Mouse (Mus musculus) CD4-positive, CD25-positive, alpha-beta regulatory T cell, adult 2 months (primary cell): ENCODE data around the gene Ccdc180.

Experiments
- DNase-seq: peaks from one replicate; pipeline ENCODE4 v3.0.0-alpha.2; 2012; ENCODE audit warnings: low read depth, low spot score

Ccdc180 gene

DNA sequence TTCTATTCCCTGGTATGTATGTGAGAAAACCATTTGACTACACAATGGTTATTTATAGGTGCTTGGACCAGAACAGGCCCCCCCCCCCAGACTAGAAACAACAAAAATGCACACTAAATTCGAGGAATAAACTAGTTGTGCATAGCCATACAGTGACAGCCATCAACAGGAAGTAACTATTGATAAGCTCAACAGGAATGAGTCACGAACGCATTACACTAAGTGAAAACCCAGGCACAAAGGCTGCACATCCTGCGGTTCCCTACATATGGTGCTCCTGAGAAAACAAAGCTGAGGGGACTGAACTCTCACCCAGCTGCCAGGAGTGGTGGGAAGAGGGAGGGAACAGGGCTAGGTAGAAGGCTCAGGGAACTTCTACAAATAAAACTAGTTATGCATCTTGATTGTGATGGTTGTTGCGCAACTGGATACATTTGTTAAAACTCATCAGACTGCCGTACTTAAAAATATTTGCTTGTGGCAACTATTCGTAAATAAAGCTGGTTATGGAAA is 80.0 kb downstream of the Ccdc180 start:
- no peak for DNase-seq

DNA sequence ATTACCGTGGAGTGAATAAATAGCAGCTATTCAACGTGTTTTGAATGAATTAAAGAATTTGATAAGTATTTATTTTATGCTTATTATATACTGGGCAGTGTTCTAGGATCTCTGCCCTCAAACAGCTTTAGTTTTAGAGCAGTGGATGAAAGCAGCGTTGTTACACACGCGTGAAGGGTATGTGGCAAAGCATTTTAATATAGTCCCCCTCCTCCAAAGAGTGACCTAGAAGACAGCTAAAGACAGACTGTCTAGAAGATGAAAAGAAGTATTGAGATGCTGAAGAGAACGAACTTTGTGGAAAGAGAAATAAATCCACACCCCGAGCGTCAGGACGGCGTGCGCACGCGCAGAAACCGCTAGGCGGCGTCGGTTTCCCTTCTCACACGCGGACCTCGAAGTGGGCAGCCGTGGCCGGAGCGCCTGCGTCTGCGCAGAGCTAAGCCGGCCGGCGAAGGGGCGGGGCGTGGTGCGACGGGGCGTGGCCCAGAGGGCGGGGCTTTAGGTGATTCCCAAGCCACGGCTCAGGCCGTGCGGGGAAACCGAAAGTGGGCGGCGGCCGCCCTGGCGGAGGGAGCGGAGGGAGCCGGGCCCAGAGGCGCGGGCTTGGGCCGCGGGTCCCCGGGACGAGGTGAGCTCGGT is 81.8 kb downstream of the Ccdc180 start:
- peak; percentile 86 for DNase-seq

DNA sequence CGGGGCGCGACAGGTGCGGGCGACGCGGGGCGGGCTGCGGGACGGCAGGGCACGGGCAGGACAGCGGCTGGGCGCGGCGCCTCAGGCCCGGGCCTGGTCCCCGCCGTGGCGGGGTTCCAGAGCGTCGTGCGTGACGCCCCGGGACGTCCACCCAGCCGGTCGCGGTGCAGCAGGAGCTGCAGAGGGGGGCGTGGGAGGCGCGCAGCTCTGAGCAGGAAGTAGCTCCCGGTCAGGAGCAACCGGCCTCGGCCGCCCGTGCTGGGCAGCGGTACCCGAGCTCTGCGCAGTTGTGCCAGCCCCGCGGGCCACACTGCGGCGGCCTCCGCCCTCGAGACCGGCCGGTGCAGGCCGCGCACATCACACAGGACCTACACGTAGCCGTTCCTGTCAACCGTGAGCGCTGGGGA is 82.3 kb downstream of the Ccdc180 start:
- peak; percentile 54 for DNase-seq

DNA sequence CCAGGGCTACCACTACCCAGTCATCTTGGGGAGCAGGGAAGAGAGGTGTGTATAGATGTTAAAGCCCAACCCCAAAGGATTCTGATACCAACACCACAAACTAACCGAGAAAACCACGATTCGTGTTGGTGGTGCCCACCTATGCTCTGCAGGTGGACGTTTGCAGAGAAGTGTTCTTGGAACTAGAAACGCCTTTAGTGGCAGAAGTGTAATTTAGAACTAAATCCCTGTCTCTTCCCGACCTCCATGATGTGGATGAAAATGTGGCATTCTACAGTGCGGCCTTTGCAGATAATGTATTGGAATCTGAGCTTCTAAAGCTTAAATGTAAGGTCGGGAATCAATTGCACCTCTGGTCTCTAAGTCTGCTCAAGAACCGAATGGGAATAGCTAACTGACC is 82.8 kb downstream of the Ccdc180 start:
- DNase-seq = no peak

DNA sequence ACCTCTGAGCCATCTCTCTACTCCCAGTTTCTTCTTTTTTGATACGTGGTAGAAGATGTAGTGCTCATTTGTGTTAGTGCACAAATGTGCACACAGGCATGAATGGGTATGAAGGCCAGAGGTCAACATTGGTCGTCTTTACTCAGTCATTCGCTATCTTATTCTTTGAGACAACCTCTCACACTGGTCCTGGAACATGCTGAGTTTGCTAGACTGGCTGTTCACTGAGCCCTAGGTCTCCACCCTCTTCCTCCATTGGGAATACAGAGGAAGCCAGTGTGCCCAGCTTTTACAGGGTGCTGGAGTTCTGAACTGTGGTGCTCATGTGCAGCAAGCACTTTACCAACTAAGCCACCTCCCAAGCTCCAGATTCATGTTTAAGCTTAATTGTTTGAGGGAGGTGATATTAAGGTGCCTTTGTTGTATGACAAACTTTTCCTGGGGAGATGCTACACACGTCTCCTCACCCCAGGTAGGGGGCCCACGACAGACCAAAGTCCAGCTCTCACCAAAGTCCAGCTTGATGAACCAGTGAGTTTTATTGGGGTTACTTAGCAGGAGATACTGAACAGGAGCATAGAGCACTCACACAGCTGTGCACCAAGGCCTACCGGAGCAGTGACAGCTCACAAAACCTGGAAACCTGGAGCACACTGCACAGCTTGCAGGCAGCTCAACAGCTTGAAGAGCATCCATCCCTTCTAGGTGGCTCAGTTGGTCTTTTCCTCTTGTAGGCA is 87.0 kb downstream of the Ccdc180 start:
- no peak for DNase-seq

DNA sequence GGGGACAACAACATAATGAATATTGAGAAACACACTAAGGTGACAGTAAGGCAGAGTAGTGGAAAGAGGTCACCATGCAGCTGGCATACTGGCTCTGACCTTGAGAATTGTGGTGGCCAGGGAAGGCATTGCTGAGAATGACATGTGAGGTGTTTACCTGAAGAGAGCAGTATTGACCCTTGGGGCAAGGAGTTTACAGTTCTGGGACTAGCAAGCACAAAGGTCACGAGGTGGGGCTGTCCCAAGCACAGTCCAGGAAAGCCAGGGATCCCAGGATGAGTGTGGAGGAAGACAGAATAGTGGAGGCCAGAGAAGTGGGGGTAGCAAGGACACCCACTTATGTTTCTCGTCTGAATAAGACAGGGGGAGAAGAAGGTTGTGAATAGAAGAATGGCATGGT is 89.8 kb downstream of the Ccdc180 start:
- no peak for DNase-seq

DNA sequence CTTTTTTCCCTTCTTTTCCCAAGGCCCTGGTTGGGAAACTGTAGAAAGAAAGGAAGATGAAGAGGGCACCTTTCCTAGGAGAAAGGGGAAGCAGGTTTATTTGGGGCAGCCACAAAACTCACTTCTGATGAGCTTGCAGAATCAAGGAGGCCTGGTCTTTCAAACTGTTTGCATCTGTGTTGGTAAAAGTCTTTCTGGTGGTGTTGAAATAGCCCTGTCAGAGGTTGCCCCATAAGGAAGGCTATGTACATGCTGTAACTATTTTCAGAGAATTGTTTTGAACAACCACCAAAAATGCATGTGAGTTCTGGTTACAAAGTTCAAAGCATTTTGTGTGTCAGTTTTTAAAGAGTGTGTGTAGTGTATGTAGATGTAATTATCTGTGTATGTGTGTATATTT is 91.0 kb downstream of the Ccdc180 start:
- DNase-seq = no peak

DNA sequence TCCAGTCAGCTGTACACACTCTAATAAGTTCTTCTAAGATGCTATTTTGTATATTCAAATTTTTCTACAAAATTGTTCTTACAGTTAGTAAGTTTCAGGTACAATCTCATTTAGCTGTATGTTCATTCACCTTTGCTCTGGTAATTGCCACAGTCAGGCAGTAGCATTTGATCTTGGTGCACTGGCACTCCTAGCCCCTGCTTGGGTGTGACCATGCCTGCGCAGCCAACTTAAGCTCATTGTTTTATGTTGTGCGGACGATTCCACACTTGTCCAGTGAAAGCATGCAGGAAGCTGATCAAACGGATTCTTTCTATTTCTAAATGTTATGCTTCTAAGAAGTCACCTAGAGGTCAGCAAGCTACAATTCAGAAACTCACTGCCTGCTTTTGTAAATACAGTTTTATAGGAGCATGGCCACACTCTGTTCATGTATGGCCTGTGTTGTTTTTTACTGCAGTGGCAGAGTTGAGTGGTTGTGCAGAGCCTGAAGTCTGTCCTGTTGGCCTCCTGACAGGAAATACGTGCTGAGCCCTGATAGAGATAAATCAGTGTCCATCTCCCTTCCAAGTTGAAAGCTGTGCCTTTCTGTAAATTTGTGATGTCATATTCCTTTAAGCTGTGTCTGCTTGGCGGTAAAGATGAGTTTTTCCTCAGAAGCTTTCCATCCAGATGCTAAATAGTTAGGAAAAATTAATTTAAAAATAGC is 100.5 kb downstream of the Ccdc180 start:
- DNase-seq = no peak

DNA sequence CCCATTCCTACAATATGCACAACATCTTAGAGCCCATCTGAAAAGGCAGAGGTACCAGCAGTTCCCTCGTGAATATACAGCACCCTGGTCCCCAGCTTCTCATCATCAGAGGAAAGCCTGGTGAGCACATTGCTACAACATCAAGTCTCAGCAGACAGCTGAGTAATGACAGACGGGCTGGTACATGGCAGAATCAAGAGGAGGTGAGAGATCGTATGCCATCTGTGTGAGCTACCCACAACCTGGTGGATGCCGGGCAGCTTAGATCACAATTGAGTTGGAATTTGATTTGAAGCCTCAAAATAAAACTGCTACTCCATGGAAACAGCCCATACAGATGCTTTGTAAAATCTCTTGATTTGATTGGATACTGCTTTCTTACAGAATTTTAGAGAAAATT is 108.4 kb downstream of the Ccdc180 start:
- DNase-seq = no peak
